Mouse (Mus musculus) adipose tissue, adult 10 weeks (tissue): ENCODE results near the gene Gm10058. TPM values are rescaled to one million over a fixed set of nuclear protein-coding genes. Genes with fewer than 3 reads are reported as not detected.

ENCODE experiments used
- polyA plus RNA-seq: library from polyadenylated mRNA; stranded (reverse); fragments of 350-450 nt; fragmentation: Illumina TruSeq; extraction: RNeasy Lipid Tissue Mini Kit (QIAGEN cat#74804); gene quantifications from one replicate; pipeline ENCODE4 v1.2.3, GENCODE M21; 2014; ENCODE audit warnings: low read depth, low replicate concordance

Gene Gm10058
- polyA plus RNA-seq = not detected

DNA sequence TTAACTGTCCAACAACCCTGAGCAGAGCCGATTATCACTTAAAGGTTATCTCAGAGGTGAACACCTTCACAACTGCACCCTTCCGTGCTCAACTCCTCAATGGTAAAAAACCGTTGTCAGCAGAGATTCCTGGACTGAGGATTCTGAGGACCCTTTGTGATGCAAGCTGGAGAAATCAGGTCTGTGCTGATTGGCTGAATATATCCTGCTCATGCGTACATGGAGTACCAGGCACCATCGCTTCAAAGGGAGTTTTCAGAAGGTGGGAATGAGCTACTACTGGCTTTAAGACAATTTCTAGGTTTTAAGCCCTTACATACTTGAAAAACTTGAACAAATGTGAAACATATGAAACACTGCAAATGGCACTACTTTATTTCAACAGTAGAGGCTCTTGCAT, at the start of gene Gm10058:
Gm10058 (minus strand) TSS at position 101 of the 400 bp plus-strand sequence.

